Comparison of ENCODE assay signal across 14 mouse cellular contexts in genomic region chr16:18458661-18459060, GRCm38 (mm10). TPM values are rescaled to one million over a fixed set of nuclear protein-coding genes. Genes with fewer than 3 reads are reported as not detected.
DNase-seq lines count a peak whose midpoint lies in the region; ATAC-seq and TF ChIP-seq lines count a peak whose summit lies in the region.
"Had no signal": no experiment of that assay in that cellular context is flagged by ENCODE, and none has a peak within 500 bp of the region (broad histone marks: within the 10 kb centered on the region; RNA-seq: fewer than 3 reads in every experiment).

No protein-coding gene starts in this region.

- no peak for ATAC-seq in CD4-positive, CD25-positive, alpha-beta regulatory T cell, adult 4 months
- no peak for ATAC-seq in hindbrain, embryonic 16.5 days
- ATAC-seq in stomach, embryonic 16.5 days (ENCODE audit: insufficient read depth, low FRiP score), result no peak
- no peak for ATAC-seq in stomach, postnatal 0 days (ENCODE audit: low FRiP score, low TSS enrichment)

- no peak overlapping the region for H3K9ac ChIP-seq in hindbrain, embryonic 16.5 days (ENCODE audit: low read depth, low read length)
- H3K9ac ChIP-seq in stomach, embryonic 16.5 days (ENCODE audit: low read length), result peak overlapping the region; percentile 0; the same call in 1 of the 2 replicates
- H3K9ac ChIP-seq in stomach, postnatal 0 days (ENCODE audit: low read length), result no peak overlapping the region

- peaks cover 32% of the 10 kb centered on the region for H3K36me3 ChIP-seq in hindbrain, embryonic 10.5 days
- no peaks in the 10 kb centered on the region for H3K36me3 ChIP-seq in hindbrain, embryonic 16.5 days (ENCODE audit: control insufficient read depth, insufficient read depth, low read length)
- no peaks in the 10 kb centered on the region for H3K36me3 ChIP-seq in stomach, embryonic 16.5 days (ENCODE audit: control insufficient read depth, insufficient read depth, low read length)
- H3K36me3 ChIP-seq in stomach, postnatal 0 days (ENCODE audit: control insufficient read depth, insufficient read depth, low read length), result peaks cover 11% of the 10 kb centered on the region; the same call in 1 of the 2 replicates
- no peaks in the 10 kb centered on the region for H3K36me3 ChIP-seq in myocyte (ENCODE audit: control insufficient read depth, insufficient read depth)

- H3K4me2 ChIP-seq in hindbrain, embryonic 16.5 days (ENCODE audit: low read length), result no peak overlapping the region
- no peak overlapping the region for H3K4me2 ChIP-seq in stomach, embryonic 16.5 days (ENCODE audit: low read depth, low read length)
- H3K4me2 ChIP-seq in stomach, postnatal 0 days (replicated peaks; ENCODE audit: low read depth), result no peak overlapping the region
- peak overlapping the region; percentile 92 for H3K4me2 ChIP-seq in myocyte (ENCODE audit: low read depth)

- H3K27ac ChIP-seq in hindbrain, embryonic 10.5 days, result peak overlapping the region; percentile 67; the same call in 1 of the 2 replicates
- H3K27ac ChIP-seq in hindbrain, embryonic 16.5 days (ENCODE audit: low read depth, low read length), result no peak overlapping the region
- H3K27ac ChIP-seq in stomach, embryonic 16.5 days (ENCODE audit: low read length), result no peak overlapping the region
- no peak overlapping the region for H3K27ac ChIP-seq in stomach, postnatal 0 days (replicated peaks)

- H3K4me1 ChIP-seq in hindbrain, embryonic 10.5 days (replicated peaks), result peaks cover 64% of the 10 kb centered on the region
- peaks cover 14% of the 10 kb centered on the region for H3K4me1 ChIP-seq in hindbrain, embryonic 16.5 days (ENCODE audit: control insufficient read depth, insufficient read depth, low read depth, low read length)
- peaks cover 17% of the 10 kb centered on the region for H3K4me1 ChIP-seq in stomach, embryonic 16.5 days (ENCODE audit: control insufficient read depth, insufficient read depth, low read length)
- no peaks in the 10 kb centered on the region; the same call in none of the 2 replicates for H3K4me1 ChIP-seq in stomach, postnatal 0 days (replicated peaks; ENCODE audit: control insufficient read depth, insufficient read depth)

- no peak for TF ChIP-seq POLR2A in myocyte (IDR thresholded peaks at IDR 0.05; ENCODE audit: insufficient read length, low read depth)

- H3K27me3 ChIP-seq in hindbrain, embryonic 10.5 days (ENCODE audit: insufficient read depth, poor library complexity, severe bottlenecking), result peaks cover 74% of the 10 kb centered on the region
- no peaks in the 10 kb centered on the region for H3K27me3 ChIP-seq in hindbrain, embryonic 16.5 days (replicated peaks; ENCODE audit: control insufficient read depth, insufficient read depth, low read length)
- no peaks in the 10 kb centered on the region for H3K27me3 ChIP-seq in stomach, embryonic 16.5 days (ENCODE audit: control insufficient read depth, insufficient read depth, low read length)
- H3K27me3 ChIP-seq in stomach, postnatal 0 days (ENCODE audit: control insufficient read depth, insufficient read depth, low read length), result no peaks in the 10 kb centered on the region
- H3K27me3 ChIP-seq in myocyte (ENCODE audit: control insufficient read depth, insufficient read depth, insufficient read length), result no peaks in the 10 kb centered on the region
- H3K27me3 ChIP-seq: CH12.LX had no signal

- DNase-seq in CD4-positive, CD25-positive, alpha-beta regulatory T cell, adult 2 months (ENCODE audit: low read depth, low spot score), result peak; percentile 8
- no peak for DNase-seq in hindbrain, embryonic 10.5 days (ENCODE audit: low spot score)
- no peak for DNase-seq in stomach, postnatal 0 days (ENCODE audit: low spot score)
- DNase-seq in layer of hippocampus, postnatal 25 days (ENCODE audit: extremely low spot score in 1 of 2, low spot score in 1 of 2), result no peak
- DNase-seq: cerebellum, adult 11-12 months; cerebellum, postnatal 36 days; gastrocnemius, postnatal 36 days had no signal

- TF ChIP-seq CTCF in stomach, postnatal 0 days (IDR thresholded peaks at IDR 0.05; ENCODE audit: low read depth), result no peak

- no peak for TF ChIP-seq EP300 in stomach, postnatal 0 days (optimal IDR thresholded peaks at IDR 0.05)

- H3K4me3 ChIP-seq in hindbrain, embryonic 10.5 days, result no peak overlapping the region
- no peak overlapping the region for H3K4me3 ChIP-seq in hindbrain, embryonic 16.5 days (ENCODE audit: low read length)
- H3K4me3 ChIP-seq in stomach, embryonic 16.5 days (replicated peaks; ENCODE audit: low read length), result no peak overlapping the region
- no peak overlapping the region for H3K4me3 ChIP-seq in stomach, postnatal 0 days (ENCODE audit: low read depth, low read length)
- H3K4me3 ChIP-seq in myocyte, result no peak overlapping the region
- H3K4me3 ChIP-seq: forebrain, embryonic 12.5 days; megakaryocyte, embryonic 14.5 days had no signal

- H3K79me2 ChIP-seq in myocyte (ENCODE audit: control insufficient read depth, insufficient read depth), result no peaks in the 10 kb centered on the region

- no peaks in the 10 kb centered on the region for H3K9me3 ChIP-seq in hindbrain, embryonic 10.5 days
- H3K9me3 ChIP-seq in hindbrain, embryonic 16.5 days (ENCODE audit: control insufficient read depth, low read length), result no peaks in the 10 kb centered on the region
- no peaks in the 10 kb centered on the region for H3K9me3 ChIP-seq in stomach, embryonic 16.5 days (replicated peaks; ENCODE audit: control insufficient read depth, low read length)
- no peaks in the 10 kb centered on the region for H3K9me3 ChIP-seq in stomach, postnatal 0 days (ENCODE audit: control insufficient read depth, low read length)
- H3K9me3 ChIP-seq: forebrain, embryonic 12.5 days; megakaryocyte, embryonic 14.5 days had no signal

- H3ac ChIP-seq in myocyte (ENCODE audit: control insufficient read depth, insufficient read length), result no peak overlapping the region

TF ChIP-seq in myocyte, 11 proteins besides CTCF, POLR2A, EP300 and RAD21:
- TF ChIP-seq CEBPB (IDR thresholded peaks at IDR 0.05; ENCODE audit: insufficient read depth, poor library complexity, severe bottlenecking), result no peak

RNA-seq across cellular contexts. Expression of gene Comt, which starts 32.0 kb away (rescaled TPM):
- polyA plus RNA-seq in CD4-positive, CD25-positive, alpha-beta regulatory T cell, adult 4 months (2017; shearing (Covaris generic)), result 10 to 100 TPM; 62.0 to 65.2 TPM
- 62.5 and 67.9 TPM in 2 replicates for polyA plus RNA-seq in hindbrain, embryonic 10.5 days (2016; fragmentation: Nextera tagmentation; extraction: Ambion mirVana)
- polyA plus RNA-seq in hindbrain, embryonic 16.5 days (2015; fragmentation: Nextera tagmentation; extraction: Ambion mirVana), result 119 and 123 TPM in 2 replicates
- polyA plus RNA-seq in stomach, embryonic 16.5 days (2015; fragmentation: Nextera tagmentation; extraction: Ambion mirVana), result 105 and 119 TPM in 2 replicates
- 95.1 and 99.6 TPM in 2 replicates for polyA plus RNA-seq in stomach, postnatal 0 days (2015; fragmentation: Nextera tagmentation; extraction: Ambion mirVana)
- polyA plus RNA-seq in myocyte (2012; fragmentation: generic; extraction: Trizol), result 93.6 TPM
- total RNA-seq in layer of hippocampus, postnatal 25 days (2021), result 10 to 100 TPM; 71.8 to 81.3 TPM

RNA-seq across cellular contexts. Expression of gene Txnrd2, which starts 32.5 kb away (rescaled TPM):
- 10 to 100 TPM; 21.7 to 26.7 TPM for polyA plus RNA-seq in CD4-positive, CD25-positive, alpha-beta regulatory T cell, adult 4 months (2017; shearing (Covaris generic))
- polyA plus RNA-seq in hindbrain, embryonic 10.5 days (2016; fragmentation: Nextera tagmentation; extraction: Ambion mirVana), result 30.5 and 34.7 TPM in 2 replicates
- 37.5 and 40.6 TPM in 2 replicates for polyA plus RNA-seq in hindbrain, embryonic 16.5 days (2015; fragmentation: Nextera tagmentation; extraction: Ambion mirVana)
- polyA plus RNA-seq in stomach, embryonic 16.5 days (2015; fragmentation: Nextera tagmentation; extraction: Ambion mirVana), result 19.2 and 23.7 TPM in 2 replicates
- 16.2 and 16.8 TPM in 2 replicates for polyA plus RNA-seq in stomach, postnatal 0 days (2015; fragmentation: Nextera tagmentation; extraction: Ambion mirVana)
- 21.3 TPM for polyA plus RNA-seq in myocyte (2012; fragmentation: generic; extraction: Trizol)
- total RNA-seq in layer of hippocampus, postnatal 25 days (2021), result 10 to 100 TPM; 19.1 to 21.8 TPM

RNA-seq across cellular contexts. Expression of gene Gnb1l, which starts 39.9 kb away (rescaled TPM):
- polyA plus RNA-seq in CD4-positive, CD25-positive, alpha-beta regulatory T cell, adult 4 months (2017; shearing (Covaris generic)), result 10 to 100 TPM; 15.4 to 21.4 TPM
- polyA plus RNA-seq in hindbrain, embryonic 10.5 days (2016; fragmentation: Nextera tagmentation; extraction: Ambion mirVana), result 16.8 and 19.5 TPM in 2 replicates
- polyA plus RNA-seq in hindbrain, embryonic 16.5 days (2015; fragmentation: Nextera tagmentation; extraction: Ambion mirVana), result 16.4 and 19.3 TPM in 2 replicates
- 11.7 and 11.9 TPM in 2 replicates for polyA plus RNA-seq in stomach, embryonic 16.5 days (2015; fragmentation: Nextera tagmentation; extraction: Ambion mirVana)
- 8.3 and 9.0 TPM in 2 replicates for polyA plus RNA-seq in stomach, postnatal 0 days (2015; fragmentation: Nextera tagmentation; extraction: Ambion mirVana)
- 6.6 TPM for polyA plus RNA-seq in myocyte (2012; fragmentation: generic; extraction: Trizol)
- total RNA-seq in layer of hippocampus, postnatal 25 days (2021), result 1 to 10 TPM; 6.5 to 7.1 TPM

RNA-seq across cellular contexts. Expression of gene Rtl10, which starts 40.0 kb away (rescaled TPM):
- 1 to 10 TPM in 1 of 2 experiments, under 1 TPM in 1; 0.67 to 1.9 TPM for polyA plus RNA-seq in CD4-positive, CD25-positive, alpha-beta regulatory T cell, adult 4 months (2017; shearing (Covaris generic))
- polyA plus RNA-seq in hindbrain, embryonic 10.5 days (2016; fragmentation: Nextera tagmentation; extraction: Ambion mirVana), result 2.2 and 2.7 TPM in 2 replicates
- 3.2 and 3.6 TPM in 2 replicates for polyA plus RNA-seq in hindbrain, embryonic 16.5 days (2015; fragmentation: Nextera tagmentation; extraction: Ambion mirVana)
- 2.1 and 3.2 TPM in 2 replicates for polyA plus RNA-seq in stomach, embryonic 16.5 days (2015; fragmentation: Nextera tagmentation; extraction: Ambion mirVana)
- 0.74 and 1.1 TPM in 2 replicates for polyA plus RNA-seq in stomach, postnatal 0 days (2015; fragmentation: Nextera tagmentation; extraction: Ambion mirVana)
- polyA plus RNA-seq in myocyte (2012; fragmentation: generic; extraction: Trizol), result 2.7 TPM
- total RNA-seq in layer of hippocampus, postnatal 25 days (2021), result 1 to 10 TPM; 7.9 to 8.7 TPM
